Mouse (Mus musculus): ENCODE results near the gene Snx14. TPM values are rescaled to one million over a fixed set of nuclear protein-coding genes. Genes with fewer than 3 reads are reported as not detected.

Gene Snx14
- polyA plus RNA-seq, 1 experiment from 2014 or later: 35.2 TPM

DNA sequence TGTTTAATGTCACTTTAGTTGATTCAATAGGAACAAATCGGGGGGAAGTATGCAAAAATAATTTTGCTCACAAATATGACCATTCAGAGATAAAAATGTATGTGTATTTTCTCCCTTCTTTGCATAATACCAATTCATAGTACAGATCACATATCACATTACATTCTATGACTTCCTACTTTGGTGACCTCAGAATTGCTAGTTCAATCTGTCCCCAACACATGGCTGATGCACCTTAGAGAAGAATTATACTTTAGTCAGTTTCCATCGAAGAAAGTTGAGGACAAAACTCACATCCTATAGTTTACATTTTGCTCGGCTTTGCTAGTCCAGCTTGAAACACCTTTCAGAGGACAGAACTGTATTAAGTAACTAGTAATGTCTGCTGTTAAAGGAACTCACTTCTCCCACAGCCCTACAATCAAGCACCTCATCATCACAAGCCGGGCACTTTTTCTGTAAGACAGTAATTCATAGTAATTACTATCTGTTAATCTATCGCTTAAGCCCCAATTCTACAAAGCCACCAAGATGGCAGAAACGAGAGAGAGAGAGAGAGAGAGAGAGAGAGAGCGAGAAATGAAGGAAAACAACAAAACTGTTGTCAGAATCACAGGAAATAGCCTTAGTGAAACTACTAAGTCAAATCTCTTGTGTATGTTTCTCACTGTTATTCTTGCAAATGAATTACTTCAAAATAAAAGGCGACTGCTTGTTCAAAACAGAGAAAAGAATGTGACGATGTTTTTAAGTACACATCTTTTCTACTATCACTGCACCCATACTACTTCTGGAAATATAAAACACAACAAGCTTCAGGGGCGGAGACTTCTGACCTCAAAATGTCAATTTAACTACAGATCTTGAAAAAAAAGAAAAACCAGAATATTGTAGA, 1.2 kb downstream of the Snx14 start:
- H3K9ac ChIP-seq: peak overlapping the region; percentile 85
- 42% methylated on average over 10 of the region's 10 CpGs for WGBS
- no peaks in the 10 kb centered on the region for H3K9me3 ChIP-seq
- H3K4me2 ChIP-seq (replicated peaks): peak overlapping the region; percentile 80
- no peaks in the 10 kb centered on the region for H3K27me3 ChIP-seq (replicated peaks)
- ATAC-seq: no peak
- H3K36me3 ChIP-seq: no peaks in the 10 kb centered on the region
- peak overlapping the region; percentile 76 for H3K4me3 ChIP-seq (replicated peaks)
- no peak overlapping the region for H3K27ac ChIP-seq
- peaks cover 2% of the 10 kb centered on the region; the same call in 1 of the 2 replicates for H3K4me1 ChIP-seq (replicated peaks)

DNA sequence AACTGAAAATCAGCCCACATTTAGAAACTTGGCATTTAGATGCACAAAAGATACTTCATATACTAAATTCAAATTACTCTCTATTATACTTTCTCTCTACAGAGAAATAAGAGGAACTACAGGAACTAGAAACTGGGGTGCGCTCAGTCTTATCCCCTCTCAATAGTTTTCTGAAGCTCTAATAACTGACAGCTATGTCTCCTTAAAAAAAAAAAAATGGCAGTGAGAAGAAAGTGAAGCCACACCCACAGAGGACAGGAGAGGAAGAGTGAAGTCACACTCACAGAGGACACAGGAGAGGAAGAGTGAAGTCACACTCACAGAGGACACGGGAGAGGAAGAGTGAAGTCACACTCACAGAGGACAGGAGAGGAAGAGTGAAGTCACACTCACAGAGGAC, 14.4 kb downstream of the Snx14 start:
- ATAC-seq: no peak
- Histone ChIP-seq H3K36me3 (no peaks in the 10 kb centered on the region), H3K27ac (no peak overlapping the region), H3K9ac (no peak overlapping the region), H3K4me3 (replicated peaks) (no peak overlapping the region), H3K27me3 (replicated peaks) (no peaks in the 10 kb centered on the region), H3K4me1 (replicated peaks) (no peaks in the 10 kb centered on the region), H3K4me2 (replicated peaks) (no peak overlapping the region), H3K9me3 (no peaks in the 10 kb centered on the region)
- 88% methylated on average over 2 of the region's 2 CpGs for WGBS

DNA sequence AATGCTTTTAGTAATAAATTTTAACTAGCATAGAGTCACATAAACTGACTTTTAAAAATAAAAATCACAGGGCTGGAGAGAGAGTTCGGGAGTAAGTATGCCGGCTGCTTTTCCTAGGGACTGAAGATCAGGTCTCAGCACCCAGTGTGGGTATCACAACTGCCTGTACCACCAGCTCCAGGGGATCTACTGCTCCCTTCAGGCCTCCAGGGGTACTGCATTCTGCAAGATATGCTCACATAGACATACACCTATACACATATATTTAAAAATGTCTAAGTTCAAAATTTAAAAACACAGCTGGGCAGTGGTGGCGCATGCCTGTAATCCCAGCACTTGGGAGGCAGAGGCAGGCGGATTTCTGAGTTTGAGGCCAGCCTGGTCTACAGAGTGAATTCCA, 16.3 kb downstream of the Snx14 start:
- Histone ChIP-seq H3K27ac (no peak overlapping the region), H3K4me2 (replicated peaks) (no peak overlapping the region), H3K36me3 (no peaks in the 10 kb centered on the region), H3K27me3 (replicated peaks) (no peaks in the 10 kb centered on the region), H3K4me1 (replicated peaks) (no peaks in the 10 kb centered on the region), H3K4me3 (replicated peaks) (no peak overlapping the region), H3K9me3 (no peaks in the 10 kb centered on the region), H3K9ac (no peak overlapping the region)
- 95% methylated on average over 4 of the region's 4 CpGs for WGBS
- ATAC-seq: no peak

DNA sequence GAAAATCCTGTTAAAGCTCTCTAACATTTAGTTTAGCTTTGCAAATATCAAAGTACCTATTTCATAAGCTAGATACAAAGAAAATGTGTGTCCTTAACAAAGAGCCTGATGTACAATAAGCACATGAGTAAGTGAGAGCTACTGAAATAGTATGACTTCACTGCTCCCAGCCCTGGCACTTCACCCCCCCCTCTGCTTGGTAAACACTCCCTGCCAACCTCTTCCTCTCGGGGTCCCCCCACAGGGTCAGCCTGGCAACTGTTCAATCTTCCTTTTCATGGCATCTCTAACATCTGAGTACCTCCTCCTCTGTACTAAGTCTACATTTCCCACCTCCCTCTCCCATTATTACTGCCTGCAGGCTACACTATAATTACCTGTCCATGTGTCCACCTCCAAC, 22.0 kb downstream of the Snx14 start:
- no peaks in the 10 kb centered on the region for H3K9me3 ChIP-seq
- ATAC-seq: no peak

DNA sequence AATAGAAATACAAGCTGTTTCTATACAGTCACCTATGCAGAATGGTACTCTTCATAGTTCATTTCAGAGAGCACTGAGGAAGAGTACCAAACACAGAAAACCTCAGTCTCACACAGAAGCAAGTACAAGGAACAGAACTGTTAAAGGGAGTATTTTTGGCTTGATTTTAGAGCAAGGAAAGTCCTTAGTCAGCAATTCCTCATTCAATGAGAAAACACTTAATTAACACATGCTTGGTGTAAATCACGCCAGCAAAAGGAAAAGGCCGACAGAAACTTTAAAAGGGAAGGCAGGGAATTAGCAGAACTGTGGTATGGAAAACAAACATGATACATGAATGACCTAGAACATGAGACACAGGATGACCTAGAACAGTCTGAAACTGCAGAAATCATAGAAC, 28.8 kb downstream of the Snx14 start:
- H3K4me1 ChIP-seq (replicated peaks): no peaks in the 10 kb centered on the region
- H3K9me3 ChIP-seq: no peaks in the 10 kb centered on the region
- no peak overlapping the region for H3K4me2 ChIP-seq (replicated peaks)
- H3K27ac ChIP-seq: no peak overlapping the region
- no peak overlapping the region for H3K9ac ChIP-seq
- no peak for ATAC-seq
- 88% methylated on average over 2 of the region's 2 CpGs for WGBS
- H3K36me3 ChIP-seq: 0 out of 2 replicates have a peak, but pooled peaks cover 3% of the 10 kb centered on the region
- H3K27me3 ChIP-seq (replicated peaks): no peaks in the 10 kb centered on the region
- no peak overlapping the region for H3K4me3 ChIP-seq (replicated peaks)

More for the DNA sequence above, 22.0 kb downstream of the Snx14 start:
- Histone ChIP-seq H3K36me3 (no peaks in the 10 kb centered on the region), H3K4me2 (replicated peaks) (no peak overlapping the region), H3K27me3 (replicated peaks) (no peaks in the 10 kb centered on the region), H3K9ac (no peak overlapping the region), H3K27ac (no peak overlapping the region), H3K4me1 (replicated peaks) (no peaks in the 10 kb centered on the region), H3K4me3 (replicated peaks) (no peak overlapping the region)
- WGBS: 73% methylated on average over 1 of the region's 1 CpGs

DNA sequence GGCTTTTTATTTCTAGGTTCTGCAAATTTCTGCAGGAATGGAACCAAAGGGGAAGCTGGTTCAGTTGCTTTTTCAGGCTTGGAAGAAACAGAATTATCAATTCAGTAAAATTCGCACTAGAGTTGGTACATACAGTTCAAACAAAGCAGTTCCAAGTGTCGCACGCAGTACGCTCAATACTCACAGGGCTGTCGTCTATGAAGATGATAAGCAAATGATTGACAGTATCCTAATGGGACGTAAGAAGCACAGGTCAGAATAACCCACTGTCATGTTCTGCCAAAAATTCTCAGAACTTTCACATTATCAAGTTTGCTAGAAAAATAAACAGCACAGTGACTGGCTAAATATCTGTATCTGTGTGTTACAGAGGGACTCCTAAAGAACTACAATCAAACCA, 34.2 kb downstream of the Snx14 start:
- Histone ChIP-seq H3K9ac (no peak overlapping the region), H3K27ac (no peak overlapping the region), H3K27me3 (replicated peaks) (no peaks in the 10 kb centered on the region), H3K36me3 (peaks cover 6% of the 10 kb centered on the region; the same call in 1 of the 2 replicates), H3K9me3 (no peaks in the 10 kb centered on the region), H3K4me2 (replicated peaks) (no peak overlapping the region), H3K4me1 (replicated peaks) (no peaks in the 10 kb centered on the region), H3K4me3 (replicated peaks) (no peak overlapping the region)
- ATAC-seq: no peak
- WGBS: 87% methylated on average over 6 of the region's 6 CpGs

DNA sequence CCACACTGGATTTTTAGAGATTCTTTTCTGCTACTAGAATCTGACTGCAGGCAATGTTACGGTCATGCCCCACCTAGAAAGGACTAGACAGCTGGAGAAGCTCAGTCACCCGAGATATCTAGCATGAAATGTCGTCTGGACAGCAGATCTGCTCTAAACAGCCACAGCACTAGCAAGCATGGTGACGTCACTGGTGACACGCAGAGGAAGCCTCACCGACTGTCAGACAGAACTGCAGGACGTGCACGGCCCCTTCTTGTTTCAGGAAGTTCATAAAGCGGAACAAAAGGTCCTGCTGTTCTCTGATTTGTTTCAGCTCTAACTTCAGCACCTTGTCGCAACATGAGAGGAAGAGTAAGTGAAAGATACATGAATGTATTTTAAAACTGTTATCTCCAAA, 34.7 kb downstream of the Snx14 start:
- 77% methylated on average over 10 of the region's 10 CpGs for WGBS
- H3K9ac ChIP-seq: no peak overlapping the region
- no peak for ATAC-seq

DNA sequence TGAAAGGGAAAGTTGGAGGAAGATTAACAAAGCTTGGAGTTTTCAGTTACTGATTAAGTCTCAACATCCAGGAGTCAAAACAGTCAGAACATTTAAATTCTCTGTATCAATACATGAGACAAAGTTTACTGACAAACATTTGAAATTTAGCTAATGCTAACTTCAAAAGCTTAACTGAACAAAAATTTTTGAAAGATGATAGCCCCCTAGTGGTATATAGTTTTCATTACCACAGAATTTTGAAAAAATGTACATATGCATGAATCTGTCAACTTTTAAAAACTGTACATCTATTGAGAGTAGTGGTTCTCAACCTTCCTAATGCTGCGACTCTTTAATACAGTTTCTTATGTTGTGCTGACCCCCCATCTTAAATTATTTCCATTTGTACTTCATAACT, 40.3 kb downstream of the Snx14 start:
- Histone ChIP-seq H3K9ac (no peak overlapping the region), H3K36me3 (peaks cover 3% of the 10 kb centered on the region), H3K9me3 (no peaks in the 10 kb centered on the region), H3K4me2 (replicated peaks) (no peak overlapping the region), H3K4me1 (replicated peaks) (no peaks in the 10 kb centered on the region), H3K27me3 (replicated peaks) (no peaks in the 10 kb centered on the region), H3K27ac (no peak overlapping the region), H3K4me3 (replicated peaks) (no peak overlapping the region)
- ATAC-seq: no peak
- WGBS: 89% methylated on average over 1 of the region's 1 CpGs

More for the DNA sequence above, 34.7 kb downstream of the Snx14 start:
- no peak overlapping the region for H3K4me2 ChIP-seq (replicated peaks)
- H3K4me3 ChIP-seq (replicated peaks): no peak overlapping the region
- peaks cover 3% of the 10 kb centered on the region; the same call in 1 of the 2 replicates for H3K36me3 ChIP-seq
- no peaks in the 10 kb centered on the region for H3K27me3 ChIP-seq (replicated peaks)
- no peak overlapping the region for H3K27ac ChIP-seq
- H3K4me1 ChIP-seq (replicated peaks): no peaks in the 10 kb centered on the region
- H3K9me3 ChIP-seq: no peaks in the 10 kb centered on the region

DNA sequence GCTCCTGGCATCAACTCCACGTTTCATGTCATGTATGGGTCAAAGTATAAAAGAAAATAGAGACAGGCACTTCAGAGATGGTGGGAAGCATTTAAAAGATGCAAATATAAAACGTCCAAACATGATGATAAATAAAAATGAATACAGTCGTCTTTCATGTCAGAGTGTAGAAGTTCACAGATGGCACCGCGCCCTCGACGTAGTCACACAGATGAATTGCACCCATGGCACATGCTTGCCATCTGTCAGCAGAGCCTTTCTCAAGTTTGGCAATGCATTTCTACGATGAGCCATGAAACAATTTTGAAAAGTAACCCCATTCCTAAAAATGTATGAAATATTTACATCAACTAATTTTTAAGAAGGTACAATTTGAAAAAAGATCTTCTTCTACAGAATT, 43.9 kb downstream of the Snx14 start:
- no peak overlapping the region for H3K27ac ChIP-seq
- 83% methylated on average over 8 of the region's 8 CpGs for WGBS
- no peaks in the 10 kb centered on the region; the same call in 1 of the 2 replicates for H3K36me3 ChIP-seq
- H3K27me3 ChIP-seq (replicated peaks): no peaks in the 10 kb centered on the region
- H3K4me3 ChIP-seq (replicated peaks): no peak overlapping the region
- H3K9ac ChIP-seq: no peak overlapping the region
- ATAC-seq: no peak
- H3K4me1 ChIP-seq (replicated peaks): no peaks in the 10 kb centered on the region
- no peaks in the 10 kb centered on the region for H3K9me3 ChIP-seq
- H3K4me2 ChIP-seq (replicated peaks): no peak overlapping the region

DNA sequence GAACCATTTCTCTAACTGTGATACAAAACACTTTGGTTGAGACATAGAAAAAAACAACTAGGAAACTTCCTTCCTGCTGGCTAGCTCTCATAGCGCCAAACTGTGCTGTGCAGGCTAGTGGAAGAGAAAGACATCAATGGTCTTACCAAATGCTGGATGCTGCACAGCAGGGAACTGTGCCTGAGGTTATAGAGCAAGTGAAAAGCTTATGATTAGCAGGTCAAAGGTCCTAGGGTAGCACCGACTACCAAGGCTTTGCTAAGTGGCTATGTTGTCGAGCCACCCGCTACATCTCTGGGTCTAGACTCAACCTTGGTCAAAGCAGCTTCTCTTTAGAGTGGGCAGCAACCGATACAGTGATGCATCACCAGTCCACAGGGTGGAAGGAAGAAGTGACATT, 49.9 kb downstream of the Snx14 start:
- no peaks in the 10 kb centered on the region for H3K27me3 ChIP-seq (replicated peaks)

DNA sequence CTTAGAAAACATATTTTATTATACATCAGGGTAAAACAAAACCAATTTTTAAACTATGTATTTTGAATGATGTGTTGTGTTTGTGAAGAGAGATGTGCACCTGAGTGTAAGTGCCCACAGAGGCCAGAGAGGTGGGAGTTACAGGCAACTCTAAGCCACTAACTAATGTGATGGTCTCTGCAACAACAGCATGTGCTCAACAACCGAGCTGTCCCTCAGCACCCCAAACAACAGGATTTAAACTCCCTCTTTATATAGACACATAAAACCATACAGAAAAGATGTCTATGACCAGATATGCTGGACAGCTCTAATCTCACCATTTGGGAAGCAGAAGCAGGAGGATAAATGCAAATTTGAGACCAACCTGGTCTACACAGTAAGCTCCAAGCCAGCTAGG, 58.2 kb downstream of the Snx14 start:
- H3K9ac ChIP-seq: no peak overlapping the region
- no peaks in the 10 kb centered on the region for H3K27me3 ChIP-seq (replicated peaks)
- no peak overlapping the region for H3K27ac ChIP-seq
- H3K9me3 ChIP-seq: no peaks in the 10 kb centered on the region
- 0 out of 2 replicates have a peak, but pooled peaks cover 3% of the 10 kb centered on the region for H3K36me3 ChIP-seq
- no peak overlapping the region for H3K4me3 ChIP-seq (replicated peaks)
- 81% methylated on average over 1 of the region's 1 CpGs for WGBS
- no peak for ATAC-seq
- H3K4me2 ChIP-seq (replicated peaks): no peak overlapping the region
- H3K4me1 ChIP-seq (replicated peaks): no peaks in the 10 kb centered on the region

More for the DNA sequence above, 49.9 kb downstream of the Snx14 start:
- 85% methylated on average over 5 of the region's 5 CpGs for WGBS
- Histone ChIP-seq H3K36me3 (no peaks in the 10 kb centered on the region), H3K27ac (no peak overlapping the region), H3K4me3 (replicated peaks) (no peak overlapping the region), H3K9me3 (no peaks in the 10 kb centered on the region), H3K4me1 (replicated peaks) (no peaks in the 10 kb centered on the region), H3K4me2 (replicated peaks) (no peak overlapping the region), H3K9ac (no peak overlapping the region)
- no peak for ATAC-seq

DNA sequence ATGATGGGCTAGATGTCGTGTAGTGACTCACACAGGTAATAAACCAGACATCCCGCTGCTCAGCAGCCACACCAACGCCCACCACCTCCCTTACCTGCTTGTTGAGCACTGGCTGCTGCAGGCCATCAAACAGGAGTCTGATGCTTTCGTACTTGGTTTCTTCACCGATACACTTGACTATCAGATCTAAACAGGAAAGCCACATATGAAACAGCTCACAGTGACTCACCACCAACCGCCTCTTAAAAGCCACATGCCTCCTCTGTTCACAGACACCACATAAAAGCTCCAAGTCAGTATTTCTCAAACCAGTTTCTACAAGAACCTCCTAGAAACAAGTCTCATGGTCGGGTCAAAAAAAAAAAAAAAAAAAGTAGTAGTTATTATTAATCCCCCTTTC, 58.7 kb downstream of the Snx14 start:
- no peaks in the 10 kb centered on the region for H3K4me1 ChIP-seq (replicated peaks)

DNA sequence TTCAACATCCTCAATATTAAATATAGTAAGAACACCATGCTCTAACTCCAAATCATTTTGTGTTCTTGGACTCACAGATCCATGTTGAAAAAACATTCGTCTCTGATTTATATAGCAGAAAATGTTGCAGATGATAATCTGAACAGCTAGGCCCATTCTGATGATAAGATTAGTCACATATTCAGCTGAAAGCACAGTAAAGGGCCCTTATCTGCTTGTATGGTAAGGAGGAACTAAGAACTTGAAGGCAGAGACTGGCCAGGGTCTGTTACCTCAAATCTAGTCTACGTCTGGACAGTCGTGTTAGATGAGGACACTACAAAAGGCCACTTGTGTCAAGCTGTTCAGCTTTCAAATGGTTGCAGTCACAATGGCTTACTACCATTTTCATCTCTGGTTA, 59.7 kb downstream of the Snx14 start:
- 88% methylated on average over 3 of the region's 3 CpGs for WGBS
- no peak overlapping the region for H3K9ac ChIP-seq
- no peaks in the 10 kb centered on the region for H3K27me3 ChIP-seq (replicated peaks)
- H3K27ac ChIP-seq: no peak overlapping the region
- no peak overlapping the region for H3K4me3 ChIP-seq (replicated peaks)
- no peak for ATAC-seq
- H3K4me2 ChIP-seq (replicated peaks): no peak overlapping the region
- no peaks in the 10 kb centered on the region for H3K9me3 ChIP-seq
- no peaks in the 10 kb centered on the region for H3K4me1 ChIP-seq (replicated peaks)
- H3K36me3 ChIP-seq: 0 out of 2 replicates have a peak, but pooled peaks cover 3% of the 10 kb centered on the region

More for the DNA sequence above, 58.7 kb downstream of the Snx14 start:
- no peak for ATAC-seq
- Histone ChIP-seq H3K36me3 (0 out of 2 replicates have a peak, but pooled peaks cover 3% of the 10 kb centered on the region), H3K27me3 (replicated peaks) (no peaks in the 10 kb centered on the region), H3K4me3 (replicated peaks) (no peak overlapping the region), H3K27ac (no peak overlapping the region), H3K4me2 (replicated peaks) (no peak overlapping the region), H3K9me3 (no peaks in the 10 kb centered on the region), H3K9ac (no peak overlapping the region)
- WGBS: 59% methylated on average over 7 of the region's 7 CpGs

Measured in intestine, embryonic 15.5 days (tissue).